Mouse (Mus musculus): ENCODE data around the gene Slc6a15.

Gene Slc6a15

DNA sequence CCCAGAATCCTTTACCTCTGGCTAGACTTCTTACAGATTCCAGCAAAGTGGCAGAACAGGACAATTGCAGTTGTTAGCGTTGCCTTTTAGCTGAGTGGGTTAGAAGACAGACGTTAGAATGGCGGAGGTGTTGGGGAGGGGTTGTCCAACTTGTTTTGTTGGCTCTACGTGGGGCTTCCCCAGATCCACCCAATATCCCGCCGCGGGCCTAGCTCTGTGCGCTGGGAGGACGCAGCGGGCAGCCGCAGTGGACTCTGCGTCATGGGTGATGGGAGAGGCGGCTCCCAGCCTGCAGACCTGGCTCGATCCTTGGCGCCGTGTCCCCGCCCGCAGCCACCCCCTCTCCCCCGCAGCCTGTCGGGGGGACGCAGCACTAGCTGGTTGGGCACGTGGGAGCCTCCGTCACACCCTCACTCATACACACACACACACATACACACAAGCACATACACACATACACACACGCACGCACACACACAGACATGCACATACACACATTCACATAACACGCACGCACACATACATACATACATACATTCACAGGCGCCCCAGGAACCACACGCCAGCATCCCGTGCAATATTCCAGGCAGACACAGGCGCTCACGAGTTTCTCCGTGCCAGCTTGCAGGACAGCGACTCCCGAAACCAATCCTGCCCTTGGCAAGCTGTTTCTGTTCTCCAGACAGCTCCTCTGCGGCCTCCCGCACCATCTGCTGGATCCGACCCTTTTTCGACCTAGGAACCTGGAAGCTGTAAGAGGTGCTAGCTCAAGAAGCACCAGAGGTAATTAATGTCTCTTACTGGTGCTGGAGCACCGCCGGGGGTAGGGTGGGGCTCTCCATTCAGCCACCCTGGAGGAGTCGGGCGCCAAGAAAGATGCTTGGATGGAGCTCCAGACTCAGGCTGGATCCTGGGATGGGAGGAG, at the start of gene Slc6a15:
Gene Slc6a15 (plus strand): TSS at position 413 of the 925 bp plus-strand sequence.
- no peak for DNase-seq

- no peak for DNase-seq
These were observed 45.6 kb upstream of the Slc6a15 start for GRCm38 (mm10) chr10:103321941-103322340.

DNA sequence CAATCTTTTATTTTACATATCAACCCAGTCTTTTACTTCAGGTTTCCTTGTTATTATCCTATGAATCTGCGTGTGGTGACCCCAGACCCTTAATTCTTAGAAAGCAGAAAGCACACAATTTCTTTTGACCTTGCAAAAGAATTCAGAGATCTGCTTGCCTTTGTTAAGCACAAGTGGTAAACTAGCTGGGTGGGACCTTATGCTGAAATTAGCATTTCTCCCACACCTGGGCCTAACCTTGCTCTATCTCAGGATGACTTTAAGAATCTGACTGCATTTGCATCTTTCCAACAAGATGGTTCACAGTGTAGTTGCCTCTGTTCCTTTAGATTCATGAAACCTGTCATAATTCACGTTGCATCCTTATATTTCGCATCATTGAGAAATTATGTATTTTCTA, 44.2 kb upstream of the Slc6a15 start:
- no peak for DNase-seq

GRCm38 (mm10) chr10:103334306-103334705, 33.3 kb upstream of the Slc6a15 start:
- no peak for DNase-seq

DNA sequence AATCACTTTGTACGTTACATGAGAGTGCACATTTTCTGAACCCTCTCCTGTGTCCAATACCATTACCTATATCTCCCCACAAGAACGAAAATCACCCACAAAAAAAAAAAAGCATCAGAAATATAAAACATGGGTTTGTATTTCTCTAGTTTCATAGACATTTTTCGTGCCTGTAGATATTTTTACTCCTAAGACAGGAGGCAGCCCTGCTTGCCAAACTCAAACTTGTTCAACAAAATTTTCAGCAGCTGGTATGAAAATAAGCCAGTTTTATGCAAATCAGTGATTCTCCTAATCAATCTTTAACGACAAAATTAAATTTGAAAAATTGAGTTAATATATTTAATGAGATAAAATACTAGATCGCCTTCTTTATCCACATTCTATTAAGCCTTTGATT, 27.7 kb upstream of the Slc6a15 start:
- DNase-seq, result no peak

DNA sequence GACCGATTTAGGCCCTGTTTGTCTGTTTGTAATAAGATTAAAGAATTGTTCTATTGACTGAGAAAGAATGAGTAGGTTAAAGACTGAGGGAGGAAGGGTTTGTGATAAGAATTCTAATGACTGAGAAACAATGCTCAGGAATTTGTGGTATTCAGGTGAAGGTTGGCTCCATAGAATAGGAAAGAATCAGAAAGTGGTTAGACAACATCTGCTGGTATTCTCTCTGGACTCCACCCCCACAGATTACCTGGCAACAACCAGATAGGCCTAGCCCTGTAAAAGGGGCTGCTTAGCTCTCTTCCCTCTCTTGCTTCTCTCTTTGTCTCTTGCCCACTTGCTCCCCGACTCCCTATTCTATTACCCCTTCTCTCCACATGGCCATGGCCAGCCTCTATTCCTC, 20.8 kb upstream of the Slc6a15 start:
- no peak for DNase-seq

GRCm38 (mm10) chr10:103368296-103369080, 905 bp downstream of the Slc6a15 start:
- DNase-seq, result no peak

GRCm38 (mm10) chr10:103369081-103369420, 1.5 kb downstream of the Slc6a15 start:
- DNase-seq, result no peak

GRCm38 (mm10) chr10:103402171-103402570, 34.6 kb downstream of the Slc6a15 start:
- no peak for DNase-seq

- no peak for DNase-seq
These were observed 60.1 kb downstream of the Slc6a15 start for GRCm38 (mm10) chr10:103427717-103428116.

- DNase-seq, result no peak
These were observed 75.0 kb downstream of the Slc6a15 start for GRCm38 (mm10) chr10:103442588-103442987.

GRCm38 (mm10) chr10:103443070-103443469, 75.5 kb downstream of the Slc6a15 start:
- no peak for DNase-seq

DNA sequence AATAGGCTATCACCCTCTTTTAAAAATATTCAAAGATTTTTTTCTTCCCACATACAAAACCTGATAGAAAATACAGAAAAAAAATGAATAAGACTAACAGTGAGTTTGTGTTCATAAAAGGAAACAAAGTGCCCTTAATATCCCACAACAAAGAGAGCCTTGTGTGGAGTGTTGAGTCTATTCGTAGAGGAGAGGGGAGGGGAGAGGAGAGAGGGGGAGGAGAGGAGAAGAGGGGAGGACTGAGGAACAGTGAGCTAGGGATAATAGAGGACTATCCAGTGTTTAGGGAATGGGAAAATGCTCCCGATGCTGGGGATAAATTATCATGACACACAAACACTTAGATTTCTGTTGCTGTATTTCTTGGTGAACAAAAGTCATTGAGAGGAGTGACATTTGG, 80.8 kb downstream of the Slc6a15 start:
- no peak for DNase-seq

DNA sequence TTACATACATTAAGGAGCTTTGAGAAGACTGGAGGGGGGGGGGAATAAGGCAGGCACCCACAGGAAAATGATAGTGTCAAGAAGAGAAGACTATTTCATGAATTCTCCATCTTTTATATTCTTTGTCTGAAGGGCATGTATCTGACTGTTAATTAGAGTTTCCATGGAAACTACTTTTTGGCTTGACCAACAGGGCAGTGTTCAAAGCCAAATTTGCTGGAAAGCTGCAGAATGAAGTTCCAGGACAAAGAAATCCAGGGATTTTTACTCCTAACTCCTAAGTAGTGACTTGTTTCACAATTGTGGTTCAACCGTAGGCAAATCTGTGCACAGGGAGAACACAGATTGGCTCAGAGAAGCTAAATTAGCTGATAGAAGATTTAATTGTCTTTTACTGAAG, 90.3 kb downstream of the Slc6a15 start:
- DNase-seq, result no peak

Data from thymus, postnatal 14 days (tissue).